Mouse (Mus musculus) liver, embryonic 15.5 days (tissue): ENCODE measurements around the gene Tnfsfm13. TPM values are rescaled to one million over a fixed set of nuclear protein-coding genes. Genes with fewer than 3 reads are reported as not detected.

Experiments used
- ATAC-seq: fragments of 200-750 bp; cut with Nextera tagmentation; 2 replicates; pipeline ENCODE4 v1.8.0; 2017; ENCODE audit warnings: moderate number of reproducible peaks, mild to moderate bottlenecking, moderate library complexity; ENCODE audit not compliant: insufficient read depth
- H3K27ac ChIP-seq: fragments of 300-500 bp; sonication (generic); replicated peaks from 2 replicates; pipeline ENCODE4 v1.5.1; 2015; ENCODE audit warnings: mild to moderate bottlenecking, inconsistent platforms
- H3K27me3 ChIP-seq: fragments of 300-500 bp; sonication (generic); 2 replicates; pipeline ENCODE4 v1.6.1; 2015; ENCODE audit warnings: mild to moderate bottlenecking, inconsistent platforms
- H3K36me3 ChIP-seq: fragments of 300-500 bp; sonication (generic); replicated peaks from 2 replicates; pipeline ENCODE4 v1.6.1; 2015; ENCODE audit warnings: moderate library complexity, mild to moderate bottlenecking, inconsistent platforms
- H3K4me1 ChIP-seq: fragments of 300-500 bp; sonication (generic); replicated peaks from 2 replicates; pipeline ENCODE4 v1.6.1; 2015; ENCODE audit warnings: inconsistent platforms
- H3K4me2 ChIP-seq: fragments of 300-500 bp; sonication (generic); 2 replicates; pipeline ENCODE4 v1.6.1; 2015; ENCODE audit warnings: moderate library complexity, mild to moderate bottlenecking, inconsistent platforms
- H3K4me3 ChIP-seq: fragments of 300-500 bp; sonication (generic); replicated peaks from 2 replicates; pipeline ENCODE4 v1.5.1; 2015; ENCODE audit warnings: mild to moderate bottlenecking, inconsistent platforms
- H3K9ac ChIP-seq: fragments of 300-500 bp; sonication (generic); 2 replicates; pipeline ENCODE4 v1.6.1; 2015; ENCODE audit warnings: moderate library complexity, mild to moderate bottlenecking, inconsistent platforms
- H3K9me3 ChIP-seq: fragments of 300-500 bp; sonication (generic); replicated peaks from 2 replicates; pipeline ENCODE4 v1.6.1; 2016; ENCODE audit warnings: inconsistent platforms
- whole genome bisulfite sequencing: fragments of 180-500 bp; shearing (Covaris S2); methylation state at CpG from one replicate; pipeline ENCODE4 v1.1.7; 2015; ENCODE audit warnings: mixed read lengths; ENCODE audit not compliant: insufficient replicate concordance; 5-methylcytosine and 5-hydroxymethylcytosine counted together
- polyA plus RNA-seq: library from polyadenylated mRNA; unstranded; fragments of >200 nt; fragmentation: Nextera tagmentation; extraction: Ambion mirVana; gene quantifications from 2 replicates; pipeline ENCODE4 v1.2.1, GENCODE M21; 2015

Gene Tnfsfm13
- polyA plus RNA-seq, 1 experiment from 2014 or later = 0.89 TPM

DNA sequence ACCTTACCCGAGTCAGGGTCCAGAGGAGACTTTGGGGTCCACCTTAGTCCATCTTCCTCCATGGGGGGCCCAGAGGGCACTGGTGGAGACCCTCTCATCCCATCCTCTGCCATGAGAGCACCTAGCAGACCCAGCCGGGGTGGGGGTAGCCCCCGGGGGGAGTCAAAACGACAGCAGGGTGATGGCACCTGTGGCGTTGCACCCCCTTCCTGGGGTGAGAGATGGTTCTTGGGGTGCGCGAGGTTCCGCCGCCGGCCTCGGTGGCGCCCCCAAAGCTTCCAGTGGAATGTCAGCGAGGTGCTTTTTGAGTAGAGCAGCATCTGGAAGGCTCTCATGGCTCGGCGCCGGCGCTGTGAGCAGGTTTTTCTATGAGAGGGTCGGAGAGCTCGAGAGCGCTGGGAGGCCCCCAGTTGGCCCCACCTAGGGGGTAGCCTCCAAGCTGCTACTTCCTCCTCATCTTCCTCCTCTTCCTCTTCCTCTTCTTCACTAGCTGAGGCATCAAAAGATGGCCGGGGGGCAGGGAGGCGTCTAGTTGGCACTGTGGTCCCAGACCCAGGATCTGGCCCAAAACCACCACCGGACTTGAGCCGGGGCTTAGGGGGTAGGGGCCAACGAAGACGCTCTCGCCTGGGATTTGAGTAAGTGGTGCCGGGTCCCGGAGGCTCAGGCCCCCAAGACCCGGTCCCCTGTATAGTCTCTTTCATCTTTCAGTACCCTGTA, 15.6 kb downstream of the Tnfsfm13 start:
- Histone ChIP-seq H3K4me3 (peak overlapping the region; percentile 86), H3K4me2 (peak overlapping the region; percentile 88), H3K27ac (peak overlapping the region; percentile 93; the same call in 1 of the 2 replicates), H3K27me3 (no peaks in the 10 kb centered on the region), H3K36me3 (peaks cover 50% of the 10 kb centered on the region), H3K4me1 (peaks cover 56% of the 10 kb centered on the region), H3K9me3 (no peaks in the 10 kb centered on the region), H3K9ac (no peak overlapping the region; the same call in 1 of the 2 replicates)
- WGBS = 82% methylated on average over 30 of the region's 30 CpGs
- ATAC-seq = no peak

DNA sequence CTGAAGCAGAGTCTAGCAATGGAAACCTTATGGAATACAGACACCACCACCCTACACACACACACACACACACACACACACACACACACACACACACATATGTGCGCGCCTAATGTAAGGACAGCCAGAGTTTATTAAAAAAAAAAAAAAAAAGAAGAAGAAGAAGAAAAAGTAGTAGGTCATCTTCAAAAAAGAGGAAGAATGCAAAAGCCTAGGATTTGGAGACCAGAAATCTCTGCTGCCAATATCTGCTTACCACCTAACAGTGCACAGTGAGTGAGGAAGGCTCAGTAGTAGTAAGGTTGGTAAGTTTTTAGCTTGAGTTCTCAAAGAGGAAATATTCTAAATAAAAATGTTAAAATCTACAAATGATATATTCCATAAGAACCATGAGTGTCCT, 16.8 kb downstream of the Tnfsfm13 start:
- no peaks in the 10 kb centered on the region for H3K27me3 ChIP-seq
- H3K9ac ChIP-seq = no peak overlapping the region
- H3K4me2 ChIP-seq = no peak overlapping the region
- H3K4me1 ChIP-seq = peaks cover 54% of the 10 kb centered on the region
- H3K27ac ChIP-seq = no peak overlapping the region
- no peak for ATAC-seq
- no peak overlapping the region for H3K4me3 ChIP-seq
- no peaks in the 10 kb centered on the region for H3K9me3 ChIP-seq
- H3K36me3 ChIP-seq = peaks cover 61% of the 10 kb centered on the region
- 83% methylated on average over 2 of the region's 2 CpGs for WGBS

DNA sequence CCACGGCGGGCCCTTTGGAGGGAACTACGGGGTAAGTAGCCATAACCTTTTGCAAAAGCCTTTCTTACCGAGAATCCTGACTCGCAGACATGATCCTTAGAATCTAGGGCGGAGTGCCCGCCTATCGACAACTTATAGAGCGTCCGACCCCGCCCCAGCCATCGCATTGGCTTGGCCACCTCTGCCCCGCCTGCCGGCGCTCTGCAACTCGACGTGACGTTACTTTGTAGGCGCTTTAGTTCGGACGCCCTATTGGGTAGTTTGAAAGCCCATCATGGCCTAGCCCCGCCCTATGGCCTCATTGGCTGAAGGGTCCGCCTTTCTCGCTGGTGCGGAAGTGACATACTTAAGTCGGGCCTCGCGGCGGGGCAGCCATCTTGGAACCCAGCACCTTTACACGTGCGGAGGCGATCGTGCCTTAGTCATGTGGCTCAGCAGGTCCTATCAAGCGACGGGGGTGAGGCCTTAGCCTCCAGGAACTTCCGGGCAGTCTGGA, 23.6 kb downstream of the Tnfsfm13 start, which contains the start of gene Eif4a1:
TSS of gene Eif4a1 (minus strand) at position 213 of the 496 bp plus-strand sequence.
- no peaks in the 10 kb centered on the region for H3K27me3 ChIP-seq
- H3K4me1 ChIP-seq = peaks cover 44% of the 10 kb centered on the region
- no peaks in the 10 kb centered on the region for H3K9me3 ChIP-seq
- peaks cover 84% of the 10 kb centered on the region for H3K36me3 ChIP-seq
- H3K27ac ChIP-seq = peak within 1 kb of the TSS; percentile 96
- H3K4me3 ChIP-seq = peak within 1 kb of the TSS; percentile 90
- under 1% methylated on average over 36 of the region's 36 CpGs for WGBS
- peak within 1 kb of the TSS; percentile 92 for H3K9ac ChIP-seq
- H3K4me2 ChIP-seq = peak within 1 kb of the TSS; percentile 79
- ATAC-seq = peak; percentile 96

DNA sequence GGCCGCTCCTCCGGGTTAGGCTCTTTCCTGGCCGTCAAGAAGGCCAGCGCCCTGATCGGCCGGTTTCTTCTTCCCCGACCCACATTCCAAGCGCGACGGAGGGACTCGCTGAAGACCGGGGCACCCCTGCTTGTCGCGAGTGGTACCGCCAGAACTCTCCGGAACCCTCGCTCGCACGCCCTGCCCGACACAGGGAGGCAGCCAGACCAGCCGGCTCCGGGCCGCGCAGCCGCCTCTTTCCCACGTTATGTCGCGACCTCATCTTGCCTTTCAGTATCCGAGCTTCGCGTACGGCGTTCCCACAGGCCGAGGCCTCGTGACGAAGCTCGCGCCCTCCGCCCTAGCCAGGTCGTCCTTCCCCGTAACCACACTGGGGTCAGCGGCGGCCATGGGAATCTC, 24.2 kb downstream of the Tnfsfm13 start:
- Histone ChIP-seq H3K27ac (peak overlapping the region; percentile 96), H3K36me3 (peaks cover 84% of the 10 kb centered on the region), H3K4me2 (peak overlapping the region; percentile 79), H3K4me1 (peaks cover 44% of the 10 kb centered on the region), H3K9ac (peak overlapping the region; percentile 92), H3K27me3 (no peaks in the 10 kb centered on the region), H3K4me3 (peak overlapping the region; percentile 90), H3K9me3 (no peaks in the 10 kb centered on the region)
- WGBS = under 1% methylated on average over 43 of the region's 43 CpGs
- ATAC-seq = peak; percentile 3; the same call in 1 of the 2 replicates

DNA sequence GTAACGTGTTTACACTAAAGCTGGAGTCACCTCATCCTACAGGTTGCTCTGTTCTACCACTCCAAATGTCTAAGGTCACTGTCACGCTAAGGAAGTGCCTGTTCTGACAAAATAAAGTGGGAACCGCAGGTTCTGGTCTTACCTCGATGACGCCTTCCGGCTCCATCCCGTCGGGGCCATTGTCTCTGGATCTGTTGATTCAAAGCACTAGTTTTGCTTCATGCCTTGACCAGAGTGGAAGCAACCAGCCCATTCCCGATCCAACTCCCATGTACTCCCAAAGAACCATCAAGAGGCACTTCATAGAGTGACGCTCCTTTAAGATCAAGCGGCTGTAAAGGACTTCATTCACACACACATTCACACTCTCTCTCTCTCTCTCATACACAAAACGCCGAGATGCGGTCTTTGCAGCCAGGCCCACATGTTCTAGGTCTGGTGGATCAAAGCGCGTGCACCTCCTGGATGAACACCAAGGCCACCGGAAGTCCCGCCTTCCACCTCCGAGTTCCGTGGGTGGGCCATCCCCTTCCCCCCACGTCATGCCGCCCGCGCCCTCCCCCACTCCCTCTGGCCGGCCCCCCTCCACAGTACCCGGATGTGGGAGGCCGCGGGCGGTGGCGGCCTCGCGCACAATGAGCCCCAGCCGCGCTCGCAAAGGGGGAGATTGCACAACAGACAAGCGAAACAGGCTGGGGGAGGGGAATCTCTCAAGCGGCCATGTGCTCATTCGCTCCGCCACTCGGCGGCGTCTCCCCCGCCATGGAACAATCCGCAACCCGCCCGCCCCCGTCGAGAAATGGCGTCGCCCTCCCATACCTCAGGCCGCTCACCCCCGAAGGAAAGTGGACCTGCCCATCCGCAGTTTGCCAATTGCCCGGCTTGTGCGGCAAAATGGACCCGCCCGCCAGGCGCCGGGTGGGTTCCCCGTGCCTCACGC, 24.8 kb downstream of the Tnfsfm13 start:
- ATAC-seq = peak; percentile 58
- peaks cover 50% of the 10 kb centered on the region for H3K4me1 ChIP-seq
- peaks cover 84% of the 10 kb centered on the region for H3K36me3 ChIP-seq
- peak overlapping the region; percentile 90 for H3K4me3 ChIP-seq
- no peaks in the 10 kb centered on the region for H3K9me3 ChIP-seq
- H3K4me2 ChIP-seq = peak overlapping the region; percentile 79
- WGBS = under 1% methylated on average over 61 of the region's 61 CpGs
- peak overlapping the region; percentile 92 for H3K9ac ChIP-seq
- H3K27ac ChIP-seq = peak overlapping the region; percentile 96
- no peaks in the 10 kb centered on the region for H3K27me3 ChIP-seq

DNA sequence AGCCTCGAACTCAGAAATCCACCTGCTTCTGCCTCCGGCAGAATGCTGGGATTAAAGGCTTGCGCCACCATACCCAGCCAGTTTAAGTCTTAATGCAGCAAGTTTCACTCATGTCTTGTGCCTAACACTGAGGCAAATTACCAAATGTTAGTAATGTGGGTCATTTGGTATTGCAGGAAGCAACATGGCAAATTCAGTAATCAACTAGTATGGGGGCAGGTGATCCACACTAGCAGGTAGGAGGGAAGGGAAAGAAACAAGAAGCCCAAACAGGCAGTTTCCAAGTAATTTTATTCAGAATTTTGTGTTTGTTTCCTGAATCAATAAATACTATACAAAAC, 29.3 kb downstream of the Tnfsfm13 start:
- H3K4me1 ChIP-seq = peaks cover 59% of the 10 kb centered on the region
- WGBS = 79% methylated on average over 3 of the region's 3 CpGs
- H3K27ac ChIP-seq = peak overlapping the region; percentile 48; the same call in 1 of the 2 replicates
- H3K9ac ChIP-seq = no peak overlapping the region
- peaks cover 71% of the 10 kb centered on the region for H3K36me3 ChIP-seq
- no peak overlapping the region for H3K4me2 ChIP-seq
- no peak for ATAC-seq
- no peak overlapping the region for H3K4me3 ChIP-seq
- no peaks in the 10 kb centered on the region for H3K27me3 ChIP-seq
- no peaks in the 10 kb centered on the region for H3K9me3 ChIP-seq

DNA sequence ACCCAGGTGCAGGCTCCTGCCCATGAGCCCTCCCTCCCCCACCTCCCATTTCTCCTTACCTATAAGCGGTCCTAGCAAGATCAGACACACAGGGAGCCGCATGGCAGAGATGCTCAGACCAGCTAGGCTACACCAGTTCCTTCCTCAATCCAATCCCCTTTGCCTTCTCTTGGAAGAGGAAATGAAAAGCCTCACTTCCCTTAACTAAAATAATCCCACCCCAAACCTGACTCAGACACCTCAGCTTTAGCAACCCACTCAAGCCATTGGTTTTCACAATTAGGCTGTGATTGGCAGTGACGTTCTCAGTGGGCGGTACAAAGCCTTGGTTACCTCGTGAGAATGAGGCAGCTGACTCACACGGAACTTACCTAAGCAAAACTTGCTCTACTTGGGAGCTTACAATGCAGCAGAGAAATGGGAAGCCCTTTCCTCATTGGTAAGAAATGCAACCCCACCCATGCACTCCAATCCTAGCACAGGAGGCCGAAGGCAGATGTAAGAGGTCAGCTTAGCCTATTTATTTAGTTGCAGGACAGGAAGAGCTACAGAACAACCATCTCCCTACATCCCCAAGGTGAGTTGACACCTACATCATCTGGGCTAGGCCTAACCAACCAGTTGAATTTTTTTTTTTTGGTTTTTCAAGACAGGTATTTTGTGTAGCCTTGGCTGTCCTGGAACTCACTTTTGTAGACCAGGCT, 29.8 kb downstream of the Tnfsfm13 start, which contains the start of gene Cd68:
TSS of gene Cd68 (minus strand) at position 193 of the 704 bp plus-strand sequence.
- H3K9me3 ChIP-seq = no peaks in the 10 kb centered on the region
- H3K4me1 ChIP-seq = peaks cover 62% of the 10 kb centered on the region
- H3K4me3 ChIP-seq = peak within 1 kb of the TSS; percentile 9; the same call in 1 of the 2 replicates
- no peak for ATAC-seq
- peaks cover 71% of the 10 kb centered on the region for H3K36me3 ChIP-seq
- H3K9ac ChIP-seq = no peak within 1 kb of the TSS
- WGBS = 20% methylated on average over 7 of the region's 7 CpGs
- H3K27ac ChIP-seq = peak within 1 kb of the TSS; percentile 48
- H3K27me3 ChIP-seq = no peaks in the 10 kb centered on the region
- H3K4me2 ChIP-seq = peak within 1 kb of the TSS; percentile 8; the same call in 1 of the 2 replicates

DNA sequence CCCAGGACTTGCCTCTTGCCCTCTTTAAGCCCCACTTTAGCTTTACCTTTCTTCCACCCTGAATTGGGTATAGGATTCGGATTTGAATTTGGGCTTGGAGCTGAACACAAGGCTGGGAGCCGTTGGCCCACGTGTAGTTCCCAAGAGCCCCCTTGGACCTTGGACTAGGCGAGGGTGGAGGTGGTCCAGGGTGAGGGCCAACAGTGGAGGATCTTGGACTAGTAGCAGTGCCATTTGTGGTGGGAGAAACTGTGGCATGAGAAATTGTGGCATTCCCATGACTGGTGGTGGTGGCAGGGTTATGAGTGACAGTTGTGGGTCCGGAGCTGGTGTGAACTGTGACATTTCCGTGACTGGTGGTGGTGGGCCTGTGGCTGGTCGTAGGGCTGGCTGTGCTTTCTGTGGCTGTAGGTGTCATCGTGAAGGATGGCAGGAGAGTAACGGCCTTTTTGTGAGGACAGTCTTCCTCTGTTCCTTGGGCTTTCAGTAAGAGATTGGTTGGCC, 30.4 kb downstream of the Tnfsfm13 start:
- no peaks in the 10 kb centered on the region for H3K9me3 ChIP-seq
- WGBS = 68% methylated on average over 9 of the region's 9 CpGs
- ATAC-seq = no peak
- peaks cover 62% of the 10 kb centered on the region for H3K4me1 ChIP-seq
- H3K9ac ChIP-seq = no peak overlapping the region
- H3K36me3 ChIP-seq = peaks cover 67% of the 10 kb centered on the region
- peak overlapping the region; percentile 8; the same call in 1 of the 2 replicates for H3K4me2 ChIP-seq
- no peaks in the 10 kb centered on the region for H3K27me3 ChIP-seq
- peak overlapping the region; percentile 9; the same call in 1 of the 2 replicates for H3K4me3 ChIP-seq
- H3K27ac ChIP-seq = peak overlapping the region; percentile 48

DNA sequence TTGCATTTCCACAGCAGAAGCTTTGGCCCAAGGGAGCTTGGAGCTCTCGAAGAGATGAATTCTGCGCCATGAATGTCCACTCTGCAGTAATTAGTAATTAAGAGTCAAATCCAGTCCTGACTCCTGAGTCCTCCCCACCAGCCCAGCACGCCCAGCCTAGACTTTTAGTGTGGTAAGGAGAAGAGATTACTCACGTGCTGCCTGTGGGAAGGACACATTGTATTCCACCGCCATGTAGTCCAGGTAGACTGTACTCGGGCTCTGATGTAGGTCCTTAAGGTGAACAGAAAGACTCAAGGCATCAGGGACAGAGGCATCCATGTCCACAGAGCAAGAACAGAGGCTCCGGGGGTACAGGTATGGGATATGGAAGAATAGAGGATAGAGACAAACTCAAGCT, 31.1 kb downstream of the Tnfsfm13 start:
- no peak overlapping the region for H3K9ac ChIP-seq
- no peak overlapping the region for H3K4me3 ChIP-seq
- no peaks in the 10 kb centered on the region for H3K9me3 ChIP-seq
- peaks cover 67% of the 10 kb centered on the region for H3K36me3 ChIP-seq
- H3K4me2 ChIP-seq = no peak overlapping the region
- no peaks in the 10 kb centered on the region for H3K27me3 ChIP-seq
- WGBS = 83% methylated on average over 7 of the region's 7 CpGs
- peaks cover 60% of the 10 kb centered on the region for H3K4me1 ChIP-seq
- ATAC-seq = no peak
- peak overlapping the region; percentile 94 for H3K27ac ChIP-seq

DNA sequence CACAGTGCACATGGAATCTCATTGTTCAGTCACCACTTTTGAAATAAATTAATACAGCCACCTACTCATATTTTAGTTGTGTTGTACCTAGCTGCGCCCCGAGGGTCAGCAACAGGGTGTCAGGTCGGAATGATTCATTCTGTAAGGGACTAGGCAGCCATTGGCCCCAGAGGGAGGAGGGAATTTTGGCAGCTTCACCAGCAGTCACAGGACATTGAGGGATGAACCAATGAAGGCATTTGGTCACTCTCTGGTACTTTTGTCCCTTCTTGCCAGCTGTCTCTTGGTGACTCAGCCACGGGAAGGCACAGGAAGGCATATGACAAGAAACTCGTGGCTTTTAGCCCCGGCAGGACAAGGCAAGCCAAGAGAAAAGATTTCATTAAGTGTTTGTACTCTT, 32.1 kb downstream of the Tnfsfm13 start:
- peaks cover 49% of the 10 kb centered on the region for H3K4me1 ChIP-seq
- 59% methylated on average over 6 of the region's 6 CpGs for WGBS
- H3K27ac ChIP-seq = peak overlapping the region; percentile 94
- no peak for ATAC-seq
- peaks cover 64% of the 10 kb centered on the region for H3K36me3 ChIP-seq
- H3K4me3 ChIP-seq = no peak overlapping the region
- H3K27me3 ChIP-seq = no peaks in the 10 kb centered on the region
- H3K4me2 ChIP-seq = peak overlapping the region; percentile 81
- H3K9me3 ChIP-seq = no peaks in the 10 kb centered on the region
- H3K9ac ChIP-seq = no peak overlapping the region
